ENCODE assay signal across 20 mouse cellular contexts in genomic region chr11:97133270-97133669, GRCm38 (mm10). TPM values are rescaled to one million over a fixed set of nuclear protein-coding genes. Genes with fewer than 3 reads are reported as not detected.
"Had no signal": no experiment of that assay in that cellular context is flagged by ENCODE, and none has a peak within 500 bp of the region (broad histone marks: within the 10 kb centered on the region; RNA-seq: fewer than 3 reads in every experiment).

No protein-coding gene starts in this region.

- ATAC-seq: liver, embryonic 12.5 days; midbrain, embryonic 13.5 days; midbrain, embryonic 16.5 days had no signal

- DNase-seq: kidney, adult 18-20 months; kidney, adult 9 months; kidney, postnatal 14 days; kidney, postnatal 4 days; liver; lung, adult 18-20 months; lung, postnatal 10 days; lung, postnatal 36 days; retina, postnatal 1 day; right cerebral cortex, postnatal 25 days; thymus, adult 2 months; thymus, postnatal 14 days; thymus, postnatal 4 days had no signal

- H3K36me3 ChIP-seq: liver, embryonic 15.5 days; midbrain, embryonic 10.5 days had no signal

RNA-seq across cellular contexts. Expression of gene Tbx21, which starts 18.1 kb away (rescaled TPM):
- polyA plus RNA-seq: liver, embryonic 12.5 days; neural tube, embryonic 12.5 days; stomach, embryonic 14.5 days had no signal
